Mouse (Mus musculus): ENCODE measurements at regions not wholly inside any gene's neighbourhood (a gene's known extent, or its start where the extent isn't known, plus 50 kb on each side); places are given as distances from the start of the nearest gene placed in this dataset.

DNA sequence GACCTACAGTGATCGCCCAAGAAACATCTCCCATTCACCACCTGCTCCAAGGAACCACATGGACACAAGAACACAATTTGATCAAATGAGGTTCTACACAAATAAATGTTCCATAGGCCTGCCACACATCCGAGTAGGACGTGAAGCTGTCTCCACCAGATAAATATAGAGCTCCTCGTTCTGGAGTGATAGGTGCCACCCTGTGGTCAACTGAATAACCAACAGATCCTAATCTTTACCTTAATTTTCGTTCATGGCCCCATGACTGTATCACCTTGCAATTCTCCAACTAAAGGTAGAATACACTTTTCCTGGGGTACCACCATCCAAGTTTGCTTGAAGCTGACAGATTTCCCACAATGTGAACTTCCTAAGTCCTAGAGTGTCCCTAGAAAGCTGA, 257.4 kb downstream of the Map2k4 start:
- H3K4me3 ChIP-seq (replicated peaks; ENCODE audit: low read length): no peak overlapping the region
- ATAC-seq (ENCODE audit: insufficient read depth, low FRiP score): no peak
- H3K36me3 ChIP-seq (ENCODE audit: control insufficient read depth, insufficient read depth, low read length): no peaks in the 10 kb centered on the region
- no peaks in the 10 kb centered on the region for H3K27me3 ChIP-seq (ENCODE audit: control insufficient read depth, insufficient read depth, low read length)
- H3K27ac ChIP-seq (ENCODE audit: low read length): no peak overlapping the region
- H3K4me2 ChIP-seq (ENCODE audit: low read depth, low read length): no peak overlapping the region
- no peaks in the 10 kb centered on the region for H3K4me1 ChIP-seq (ENCODE audit: control insufficient read depth, insufficient read depth, low read length)
- H3K9ac ChIP-seq (ENCODE audit: low read length): no peak overlapping the region
- no peaks in the 10 kb centered on the region for H3K9me3 ChIP-seq (replicated peaks; ENCODE audit: control insufficient read depth, low read length)
- 73% methylated on average over 5 of the region's 5 CpGs for WGBS

DNA sequence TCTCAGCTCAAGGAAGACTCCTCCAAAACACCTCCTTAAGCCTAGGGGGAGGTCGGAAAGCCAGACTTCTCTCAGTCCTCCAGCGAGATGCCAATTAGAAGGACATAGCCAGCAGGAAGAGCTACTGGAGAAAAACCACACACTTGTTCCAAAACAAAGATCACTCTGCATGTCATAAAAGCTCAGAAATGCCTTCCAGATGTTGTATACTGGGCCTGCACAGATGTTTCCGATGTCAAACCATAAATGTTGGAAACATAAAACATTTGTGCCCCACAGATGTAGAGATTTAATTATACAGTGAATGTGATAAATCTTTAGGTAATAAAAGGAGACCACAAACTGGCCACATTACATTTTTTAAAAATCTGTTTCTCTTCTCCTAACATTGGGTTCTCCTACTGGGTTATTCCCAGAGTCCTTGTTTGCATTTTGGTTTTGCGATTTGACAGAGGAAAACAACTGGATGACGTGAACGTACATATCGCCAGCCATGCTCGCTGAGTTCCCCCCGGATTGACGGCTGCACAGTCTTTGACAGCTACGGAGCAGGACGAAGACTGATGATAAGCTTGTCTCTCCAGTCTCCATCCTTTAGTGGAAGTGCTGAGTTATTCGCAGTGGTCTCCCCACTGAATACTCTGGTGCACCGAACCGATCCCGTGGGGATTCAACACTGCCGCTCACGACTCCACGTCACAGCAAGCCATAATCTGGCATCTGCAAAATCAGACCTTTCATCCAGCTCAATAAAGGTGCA, 235.5 kb upstream of the Myocd start:
- 77% methylated on average over 19 of the region's 19 CpGs for WGBS
- no peak overlapping the region for H3K4me3 ChIP-seq (replicated peaks; ENCODE audit: low read length)
- H3K4me1 ChIP-seq (ENCODE audit: control insufficient read depth, insufficient read depth, low read length): no peaks in the 10 kb centered on the region
- H3K36me3 ChIP-seq (ENCODE audit: control insufficient read depth, insufficient read depth, low read length): no peaks in the 10 kb centered on the region
- no peak for ATAC-seq (ENCODE audit: insufficient read depth, low FRiP score)
- no peak overlapping the region for H3K4me2 ChIP-seq (ENCODE audit: low read depth, low read length)
- no peaks in the 10 kb centered on the region for H3K27me3 ChIP-seq (ENCODE audit: control insufficient read depth, insufficient read depth, low read length)
- H3K27ac ChIP-seq (ENCODE audit: low read length): no peak overlapping the region
- H3K9me3 ChIP-seq (replicated peaks; ENCODE audit: control insufficient read depth, low read length): no peaks in the 10 kb centered on the region
- no peak overlapping the region for H3K9ac ChIP-seq (ENCODE audit: low read length)

DNA sequence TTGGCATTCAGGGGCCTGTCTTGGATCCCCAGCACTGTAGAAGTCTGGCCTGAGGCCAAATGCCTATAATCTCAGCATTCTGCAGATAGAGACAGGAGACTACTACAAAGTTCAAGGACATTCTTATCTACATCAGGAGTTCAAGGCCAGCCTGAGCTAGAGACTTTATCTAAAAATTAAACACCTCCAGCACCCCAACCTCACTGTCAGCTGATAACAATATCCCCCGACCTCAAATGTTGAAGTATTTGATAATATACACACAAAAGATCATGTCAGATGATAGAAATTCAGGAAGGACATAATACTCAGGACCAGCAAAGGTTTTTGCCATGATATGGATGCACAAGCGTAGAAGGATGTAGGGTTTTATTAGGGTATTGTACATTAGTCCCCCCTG, 228.2 kb upstream of the Myocd start:
- ATAC-seq (ENCODE audit: insufficient read depth, low FRiP score): no peak
- Histone ChIP-seq H3K36me3 (ENCODE audit: control insufficient read depth, insufficient read depth, low read length) (no peaks in the 10 kb centered on the region), H3K4me2 (ENCODE audit: low read depth, low read length) (no peak overlapping the region), H3K9ac (ENCODE audit: low read length) (no peak overlapping the region), H3K27me3 (ENCODE audit: control insufficient read depth, insufficient read depth, low read length) (no peaks in the 10 kb centered on the region), H3K27ac (ENCODE audit: low read length) (no peak overlapping the region), H3K4me3 (replicated peaks; ENCODE audit: low read length) (no peak overlapping the region), H3K4me1 (ENCODE audit: control insufficient read depth, insufficient read depth, low read length) (0 out of 2 replicates have a peak, but pooled peaks cover 5% of the 10 kb centered on the region), H3K9me3 (replicated peaks; ENCODE audit: control insufficient read depth, low read length) (no peaks in the 10 kb centered on the region)
- WGBS: 80% methylated on average over 2 of the region's 2 CpGs

DNA sequence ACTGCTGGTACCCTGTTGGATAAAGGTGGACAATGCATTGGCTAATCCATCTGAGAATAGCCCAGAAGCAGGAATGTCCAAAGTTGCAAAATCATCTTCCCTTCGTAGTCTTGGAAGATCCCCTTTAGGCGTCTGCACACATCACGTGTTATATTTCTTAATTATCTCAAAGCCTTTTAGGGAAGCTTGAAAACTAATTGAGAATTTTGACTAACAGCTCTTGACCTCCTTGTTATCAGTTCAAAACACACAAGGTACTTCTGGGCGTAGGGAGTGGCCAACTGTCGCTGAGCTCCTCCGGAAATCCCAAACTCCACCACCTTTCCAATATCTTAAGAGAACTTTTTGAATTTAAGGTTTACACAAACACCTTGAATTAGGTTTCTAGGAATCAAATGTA, 227.6 kb upstream of the Myocd start:
- H3K9me3 ChIP-seq (replicated peaks; ENCODE audit: control insufficient read depth, low read length): no peaks in the 10 kb centered on the region
- 0 out of 2 replicates have a peak, but pooled peaks cover 5% of the 10 kb centered on the region for H3K4me1 ChIP-seq (ENCODE audit: control insufficient read depth, insufficient read depth, low read length)
- H3K4me2 ChIP-seq (ENCODE audit: low read depth, low read length): no peak overlapping the region
- no peak overlapping the region for H3K4me3 ChIP-seq (replicated peaks; ENCODE audit: low read length)
- H3K27ac ChIP-seq (ENCODE audit: low read length): no peak overlapping the region
- 90% methylated on average over 6 of the region's 6 CpGs for WGBS
- H3K9ac ChIP-seq (ENCODE audit: low read length): no peak overlapping the region
- no peak for ATAC-seq (ENCODE audit: insufficient read depth, low FRiP score)
- H3K27me3 ChIP-seq (ENCODE audit: control insufficient read depth, insufficient read depth, low read length): no peaks in the 10 kb centered on the region
- no peaks in the 10 kb centered on the region for H3K36me3 ChIP-seq (ENCODE audit: control insufficient read depth, insufficient read depth, low read length)

DNA sequence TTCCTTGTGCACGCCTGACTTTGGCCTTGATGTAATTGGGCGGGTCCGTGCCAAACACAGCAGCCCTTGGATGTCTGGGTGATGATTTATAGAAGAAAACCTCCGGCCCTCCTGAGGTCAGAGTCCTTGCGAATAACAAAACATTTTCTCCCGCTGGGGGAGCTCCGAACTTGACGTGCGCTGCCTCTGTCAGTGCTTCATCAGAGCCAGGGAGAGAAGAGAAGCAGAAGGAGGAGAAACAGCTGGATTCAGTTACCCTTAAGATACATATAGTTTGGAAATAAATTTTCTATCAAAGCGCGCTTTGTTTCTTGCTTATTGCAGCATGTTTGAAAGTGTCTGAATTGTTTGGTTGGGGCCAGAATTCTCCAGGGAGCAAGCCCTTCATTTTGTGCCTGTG, 225.2 kb upstream of the Myocd start:
- no peak overlapping the region for H3K4me3 ChIP-seq (replicated peaks; ENCODE audit: low read length)
- 10% methylated on average over 11 of the region's 11 CpGs for WGBS
- H3K4me1 ChIP-seq (ENCODE audit: control insufficient read depth, insufficient read depth, low read length): 0 out of 2 replicates have a peak, but pooled peaks cover 5% of the 10 kb centered on the region
- H3K9me3 ChIP-seq (replicated peaks; ENCODE audit: control insufficient read depth, low read length): no peaks in the 10 kb centered on the region
- H3K36me3 ChIP-seq (ENCODE audit: control insufficient read depth, insufficient read depth, low read length): no peaks in the 10 kb centered on the region
- H3K27me3 ChIP-seq (ENCODE audit: control insufficient read depth, insufficient read depth, low read length): no peaks in the 10 kb centered on the region
- ATAC-seq (ENCODE audit: insufficient read depth, low FRiP score): no peak; the same call in 1 of the 2 replicates
- H3K27ac ChIP-seq (ENCODE audit: low read length): no peak overlapping the region
- peak overlapping the region; percentile 14; the same call in 1 of the 2 replicates for H3K4me2 ChIP-seq (ENCODE audit: low read depth, low read length)
- H3K9ac ChIP-seq (ENCODE audit: low read length): no peak overlapping the region

DNA sequence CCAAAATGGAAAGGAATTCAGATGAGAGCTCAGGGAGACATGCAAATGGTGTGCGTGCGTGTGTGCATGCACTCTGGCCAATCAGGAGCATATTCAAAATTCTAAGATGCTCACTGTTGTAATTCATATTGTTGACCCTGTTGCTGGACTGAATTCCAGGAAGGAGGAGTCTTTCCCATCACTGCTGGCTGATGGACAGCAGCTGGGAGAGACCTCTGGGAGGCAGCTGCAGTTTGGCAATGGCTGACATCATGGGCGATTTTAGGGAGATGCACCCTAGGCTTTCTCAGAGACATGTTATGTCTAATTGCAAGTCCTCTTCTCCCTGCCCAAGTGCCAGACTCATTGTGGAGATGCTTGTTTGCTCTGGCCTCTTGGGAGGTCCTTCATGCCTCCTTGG, 220.6 kb upstream of the Myocd start:
- Histone ChIP-seq H3K4me2 (ENCODE audit: low read depth, low read length) (no peak overlapping the region), H3K4me1 (ENCODE audit: control insufficient read depth, insufficient read depth, low read length) (0 out of 2 replicates have a peak, but pooled peaks cover 5% of the 10 kb centered on the region), H3K27ac (ENCODE audit: low read length) (no peak overlapping the region), H3K36me3 (ENCODE audit: control insufficient read depth, insufficient read depth, low read length) (no peaks in the 10 kb centered on the region), H3K9ac (ENCODE audit: low read length) (no peak overlapping the region), H3K27me3 (ENCODE audit: control insufficient read depth, insufficient read depth, low read length) (no peaks in the 10 kb centered on the region), H3K4me3 (replicated peaks; ENCODE audit: low read length) (no peak overlapping the region), H3K9me3 (replicated peaks; ENCODE audit: control insufficient read depth, low read length) (no peaks in the 10 kb centered on the region)
- WGBS: 89% methylated on average over 3 of the region's 3 CpGs
- ATAC-seq (ENCODE audit: insufficient read depth, low FRiP score): no peak

DNA sequence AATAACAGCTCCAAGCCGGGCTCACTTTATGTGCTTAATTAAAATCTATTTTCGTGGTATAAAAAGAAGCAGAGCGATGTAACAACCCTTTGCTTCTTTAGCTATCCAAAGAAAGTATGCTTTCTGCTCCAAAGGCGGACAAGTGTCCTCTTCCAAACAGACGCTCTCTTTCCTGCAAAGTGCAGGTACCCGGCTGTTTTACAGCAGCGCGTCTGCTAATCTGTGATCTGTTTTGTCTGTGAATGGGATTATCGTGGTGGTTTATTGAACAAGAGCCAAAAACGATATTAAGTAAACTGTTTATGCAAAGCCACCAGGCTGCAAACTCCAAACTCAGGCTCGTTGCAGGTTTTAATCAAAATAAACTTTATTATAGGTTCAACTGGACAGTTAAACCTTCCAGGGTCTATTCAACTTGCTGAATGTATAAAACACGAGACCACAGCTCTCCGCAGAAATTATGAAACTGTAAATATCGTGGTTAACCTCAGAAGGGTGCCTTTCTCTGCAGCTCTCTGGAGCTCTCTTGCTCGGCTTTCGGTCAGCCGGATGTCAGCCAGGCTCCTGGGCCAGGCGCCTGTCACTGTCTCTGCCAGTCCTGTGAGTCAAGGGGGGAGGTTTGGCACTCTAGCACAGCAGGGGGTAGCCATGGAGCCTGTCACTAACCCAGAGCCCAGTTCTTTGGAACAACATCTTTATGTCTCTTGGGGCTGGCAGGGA, 206.2 kb upstream of the Myocd start:
- no peaks in the 10 kb centered on the region for H3K9me3 ChIP-seq (replicated peaks; ENCODE audit: control insufficient read depth, low read length)
- no peak overlapping the region for H3K9ac ChIP-seq (ENCODE audit: low read length)
- 43% methylated on average over 18 of the region's 18 CpGs for WGBS
- peaks cover 11% of the 10 kb centered on the region for H3K4me1 ChIP-seq (ENCODE audit: control insufficient read depth, insufficient read depth, low read length)
- H3K27ac ChIP-seq (ENCODE audit: low read length): peak overlapping the region; percentile 84
- no peaks in the 10 kb centered on the region for H3K36me3 ChIP-seq (ENCODE audit: control insufficient read depth, insufficient read depth, low read length)
- peak overlapping the region; percentile 27 for H3K4me2 ChIP-seq (ENCODE audit: low read depth, low read length)
- H3K27me3 ChIP-seq (ENCODE audit: control insufficient read depth, insufficient read depth, low read length): no peaks in the 10 kb centered on the region
- ATAC-seq (ENCODE audit: insufficient read depth, low FRiP score): peak; percentile 68
- no peak overlapping the region for H3K4me3 ChIP-seq (replicated peaks; ENCODE audit: low read length)

DNA sequence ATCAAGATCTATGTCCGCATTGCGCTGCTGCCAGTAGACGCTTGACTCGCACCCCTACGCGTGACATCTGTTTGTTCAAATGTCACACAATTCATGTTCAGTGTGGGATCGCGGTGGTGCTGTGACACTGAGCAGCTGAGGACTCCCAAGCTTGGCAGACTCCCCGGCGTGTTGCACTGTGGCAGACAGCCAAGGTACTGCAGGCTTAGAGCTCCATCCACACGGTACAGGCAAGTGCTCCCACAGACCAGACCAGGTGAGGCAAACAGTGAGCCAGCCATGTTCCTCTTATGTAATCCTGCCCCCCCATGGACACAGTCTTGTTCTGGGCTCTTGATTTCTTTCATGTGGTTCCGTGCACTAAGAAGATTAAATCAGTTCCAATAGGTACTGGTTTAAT, 205.5 kb upstream of the Myocd start:
- Histone ChIP-seq H3K4me3 (replicated peaks; ENCODE audit: low read length) (no peak overlapping the region), H3K27ac (ENCODE audit: low read length) (peak overlapping the region; percentile 12), H3K9ac (ENCODE audit: low read length) (no peak overlapping the region), H3K27me3 (ENCODE audit: control insufficient read depth, insufficient read depth, low read length) (no peaks in the 10 kb centered on the region), H3K9me3 (replicated peaks; ENCODE audit: control insufficient read depth, low read length) (no peaks in the 10 kb centered on the region), H3K36me3 (ENCODE audit: control insufficient read depth, insufficient read depth, low read length) (no peaks in the 10 kb centered on the region), H3K4me1 (ENCODE audit: control insufficient read depth, insufficient read depth, low read length) (peaks cover 11% of the 10 kb centered on the region), H3K4me2 (ENCODE audit: low read depth, low read length) (no peak overlapping the region)
- peak; percentile 76 for ATAC-seq (ENCODE audit: insufficient read depth, low FRiP score)
- 46% methylated on average over 12 of the region's 12 CpGs for WGBS
